Mouse (Mus musculus): Measurements from ENCODE around the gene Lamtor5.
"Not testable (repeated sequence)": the region's sequence is repeated elsewhere in the genome, so short reads cannot be mapped to it uniquely, and the experiment has no call there.

Lamtor5 gene

GRCm38 (mm10) chr3:107272433-107272832 lies 6.2 kb upstream of the Lamtor5 start:
- DNase-seq (ENCODE audit: low read depth, low spot score) = no peak

- peak; percentile 64 for DNase-seq (ENCODE audit: low read depth, low spot score)
Measured at GRCm38 (mm10) chr3:107273820-107274219, 4.8 kb upstream of the Lamtor5 start.

GRCm38 (mm10) chr3:107275351-107275750 lies 3.3 kb upstream of the Lamtor5 start:
- no peak for DNase-seq (ENCODE audit: low read depth, low spot score)

- no peak for DNase-seq (ENCODE audit: low read depth, low spot score)
Measured at GRCm38 (mm10) chr3:107275996-107276395, 2.7 kb upstream of the Lamtor5 start.

GRCm38 (mm10) chr3:107276626-107277025 lies 2.0 kb upstream of the Lamtor5 start:
- no peak for DNase-seq (ENCODE audit: low read depth, low spot score)

- no peak for DNase-seq (ENCODE audit: low read depth, low spot score)
Measured at GRCm38 (mm10) chr3:107286123-107286522, 7.5 kb downstream of the Lamtor5 start.

- no peak for DNase-seq (ENCODE audit: low read depth, low spot score)
Measured at GRCm38 (mm10) chr3:107287346-107287745, 8.7 kb downstream of the Lamtor5 start.

- DNase-seq (ENCODE audit: low read depth, low spot score) = peak; percentile 78
Measured at GRCm38 (mm10) chr3:107290764-107291381, 12.2 kb downstream of the Lamtor5 start, which contains the start of gene Slc16a4. Gene Slc16a4 (plus strand): TSS chr3:107291230.

- DNase-seq (ENCODE audit: low read depth, low spot score) = no peak
Measured at GRCm38 (mm10) chr3:107295672-107296360, 17.2 kb downstream of the Lamtor5 start.

GRCm38 (mm10) chr3:107296917-107297316 lies 18.3 kb downstream of the Lamtor5 start:
- not testable (repeated sequence) for DNase-seq (ENCODE audit: low read depth, low spot score)

GRCm38 (mm10) chr3:107317338-107317737 lies 38.7 kb downstream of the Lamtor5 start:
- DNase-seq (ENCODE audit: low read depth, low spot score) = no peak

GRCm38 (mm10) chr3:107321141-107321540 lies 42.5 kb downstream of the Lamtor5 start:
- DNase-seq (ENCODE audit: low read depth, low spot score) = no peak

GRCm38 (mm10) chr3:107321776-107322175 lies 43.1 kb downstream of the Lamtor5 start:
- DNase-seq (ENCODE audit: low read depth, low spot score) = no peak

- no peak for DNase-seq (ENCODE audit: low read depth, low spot score)
Measured at GRCm38 (mm10) chr3:107326442-107326841, 47.8 kb downstream of the Lamtor5 start.

- DNase-seq (ENCODE audit: low read depth, low spot score) = no peak
Measured at GRCm38 (mm10) chr3:107330503-107331424, 52.1 kb downstream of the Lamtor5 start.

- DNase-seq (ENCODE audit: low read depth, low spot score) = no peak
Measured at GRCm38 (mm10) chr3:107331746-107332126, 53.1 kb downstream of the Lamtor5 start.

- DNase-seq (ENCODE audit: low read depth, low spot score) = peak; percentile 19
Measured at GRCm38 (mm10) chr3:107332127-107332959, 53.7 kb downstream of the Lamtor5 start.

- DNase-seq (ENCODE audit: low read depth, low spot score) = peak; percentile 100
Measured at GRCm38 (mm10) chr3:107332960-107333380, 54.3 kb downstream of the Lamtor5 start.

All from forelimb bud, embryonic 11.5 days (tissue).